Mouse (Mus musculus): Measurements from ENCODE around the gene Fam185a. TPM values are rescaled to one million over a fixed set of nuclear protein-coding genes. Genes with fewer than 3 reads are reported as not detected.

Gene Fam185a
- total RNA-seq, 2 experiments from 2014 or later = 5.9 to 6.5 TPM

DNA sequence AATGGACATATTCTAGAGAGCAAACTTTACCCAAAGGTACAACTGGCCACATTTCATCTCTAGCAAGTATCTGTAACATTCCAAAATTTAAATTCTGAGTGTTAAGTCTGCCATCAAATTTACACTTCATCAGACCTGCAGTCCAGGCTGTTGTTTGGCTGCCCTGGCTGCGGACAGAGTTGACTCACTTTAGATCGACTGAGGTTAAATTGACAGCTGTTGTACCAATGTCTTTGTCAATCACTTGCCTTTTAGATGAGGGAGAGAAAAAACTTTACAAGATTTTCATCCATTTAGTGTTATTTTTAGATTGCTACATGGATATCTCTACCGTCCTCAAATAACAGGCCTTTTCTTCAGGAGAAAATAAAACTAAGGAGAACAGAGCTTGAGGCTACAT lies 94.4 kb downstream of the Fam185a start:
- intact Hi-C loops (cut with DNase I; ENCODE audit: low total_unique reads) = no loop called here
- DNase-seq = no peak

GRCm38 (mm10) chr5:21526835-21527485 lies 102.2 kb downstream of the Fam185a start:
- intact Hi-C loops (cut with DNase I; ENCODE audit: low total_unique reads) = no loop called here
- no peak for DNase-seq

- DNase-seq = peak; percentile 69
- intact Hi-C loops (cut with DNase I; ENCODE audit: low total_unique reads) = no loop called here
Observed at GRCm38 (mm10) chr5:21527488-21527911, 102.7 kb downstream of the Fam185a start.

- intact Hi-C loops (cut with DNase I; ENCODE audit: low total_unique reads) = no loop called here
- peak; percentile 33 for DNase-seq
Observed at GRCm38 (mm10) chr5:21528068-21528842, 103.5 kb downstream of the Fam185a start.

DNA sequence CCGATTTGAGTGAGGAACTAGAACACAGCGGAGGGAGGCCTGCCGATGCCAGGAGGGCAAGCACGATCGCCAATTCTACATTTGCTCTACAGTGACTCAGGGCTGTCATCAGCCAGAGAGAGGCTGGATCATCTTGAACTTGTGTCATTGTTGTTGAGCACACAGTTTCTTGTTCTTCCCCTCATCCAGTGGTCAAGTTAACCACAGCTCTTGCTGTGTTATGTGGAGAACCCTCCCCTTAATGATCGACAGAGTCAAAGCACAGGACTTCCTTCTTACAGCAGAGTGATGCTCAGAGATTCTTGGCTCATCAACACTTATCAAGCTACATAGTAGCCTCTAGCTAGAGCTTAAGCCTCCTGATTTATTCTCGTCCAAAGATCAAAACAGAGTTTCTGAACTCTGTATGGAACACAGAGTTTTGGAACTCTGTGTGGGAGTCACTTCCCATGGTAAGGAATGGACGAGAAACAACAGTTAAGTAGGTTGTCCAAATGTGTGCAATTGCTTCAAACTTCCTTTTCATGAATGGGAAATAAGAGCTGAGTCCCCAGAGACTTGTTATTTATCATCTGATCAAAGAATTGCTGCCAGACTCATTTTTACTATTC lies 104.5 kb downstream of the Fam185a start:
- no peak for DNase-seq
- intact Hi-C loops (cut with DNase I; ENCODE audit: low total_unique reads) = no loop called here

Other genes with a start within 250 kb of the Fam185a start
- gene Gsap, start 238.7 kb upstream of the Fam185a start, total RNA-seq (2021) = 1 to 10 TPM; 2.1 to 2.4 TPM
- 1 to 10 TPM; 5.7 to 6.1 TPM for gene Fgl2, start 52.3 kb upstream of the Fam185a start, total RNA-seq (2021)
- gene Ccdc146, start 281 bp upstream of the Fam185a start, total RNA-seq (2021) = 1 to 10 TPM; 1.5 to 1.6 TPM
- 10 to 100 TPM in 1 of 2 experiments, 1 to 10 TPM in 1; 9.8 to 14.3 TPM for gene Lrrc17, start 118.6 kb downstream of the Fam185a start, total RNA-seq (2021)
- under 1 TPM; 0.16 to 0.22 TPM for gene Fbxl13, start 220.7 kb downstream of the Fam185a start, total RNA-seq (2021)
- 1 to 10 TPM; 6.2 to 6.8 TPM for gene Armc10, start 220.9 kb downstream of the Fam185a start, total RNA-seq (2021)